Mouse (Mus musculus) urinary bladder, postnatal 4 days (tissue): ENCODE measurements around the gene Afdn.
A peak's percentile ranks its signal among the peaks of the same experiment; 100 is the strongest.
"Not testable (repeated sequence)": the region's sequence is repeated elsewhere in the genome, so short reads cannot be mapped to it uniquely, and the experiment has no call there.

Experiments used
- DNase-seq, 2 experiments: peaks; one replicate each; pipeline ENCODE4 v3.0.0; 2021 to 2022; ENCODE audit warnings: low spot score in 2 of 2

Gene Afdn

GRCm38 (mm10) chr17:13738916-13739315 is 21.4 kb upstream of the Afdn start:
- no peak for DNase-seq

- peak in 1 of 2 experiments; percentile 50 for DNase-seq
These were observed 20.4 kb upstream of the Afdn start for GRCm38 (mm10) chr17:13739981-13740380.

- DNase-seq: peak in 1 of 2 experiments; percentile 35
These were observed 19.5 kb upstream of the Afdn start for GRCm38 (mm10) chr17:13740796-13741195.

GRCm38 (mm10) chr17:13741611-13742010 is 18.7 kb upstream of the Afdn start:
- peak in 1 of 2 experiments; percentile 44 for DNase-seq

- DNase-seq: no peak
These were observed 18.0 kb upstream of the Afdn start for GRCm38 (mm10) chr17:13742334-13742733.

GRCm38 (mm10) chr17:13742941-13743708 is 17.2 kb upstream of the Afdn start:
- peak in 1 of 2 experiments; percentile 39 for DNase-seq

GRCm38 (mm10) chr17:13743709-13744079 is 16.6 kb upstream of the Afdn start:
- peak; percentile 42 to 59 for DNase-seq

- peak in 1 of 2 experiments; percentile 45 for DNase-seq
These were observed 16.1 kb upstream of the Afdn start for GRCm38 (mm10) chr17:13744219-13744618.

- DNase-seq: peak in 1 of 2 experiments; percentile 69
These were observed 15.5 kb upstream of the Afdn start for GRCm38 (mm10) chr17:13744824-13745223.

- peak in 1 of 2 experiments; percentile 36 for DNase-seq
These were observed 15.0 kb upstream of the Afdn start for GRCm38 (mm10) chr17:13745373-13745772.

- peak in 1 of 2 experiments; percentile 34 for DNase-seq
These were observed 14.0 kb upstream of the Afdn start for GRCm38 (mm10) chr17:13746330-13746729.

- DNase-seq: peak in 1 of 2 experiments; percentile 52
These were observed 12.7 kb upstream of the Afdn start for GRCm38 (mm10) chr17:13747681-13748080.

GRCm38 (mm10) chr17:13749027-13749426 is 11.3 kb upstream of the Afdn start:
- DNase-seq: no peak

- DNase-seq: no peak
These were observed 6.4 kb upstream of the Afdn start for GRCm38 (mm10) chr17:13753918-13754317.

- no peak for DNase-seq
These were observed 5.4 kb upstream of the Afdn start for GRCm38 (mm10) chr17:13754940-13755339.

- no peak for DNase-seq
These were observed 1.8 kb upstream of the Afdn start for GRCm38 (mm10) chr17:13758586-13758985.

GRCm38 (mm10) chr17:13759156-13759852 is 1.0 kb upstream of the Afdn start:
- no peak for DNase-seq

GRCm38 (mm10) chr17:13760675-13761178 is 388 bp downstream of the Afdn start:
- DNase-seq: no peak

GRCm38 (mm10) chr17:13761179-13761913 is 1.0 kb downstream of the Afdn start, which contains the start of gene Tcte2:
Tcte2 (minus strand) TSS chr17:13761825.
- DNase-seq: no peak

- no peak for DNase-seq
These were observed 3.5 kb downstream of the Afdn start for GRCm38 (mm10) chr17:13763819-13764218.

- DNase-seq: not testable (repeated sequence)
These were observed 4.6 kb downstream of the Afdn start for GRCm38 (mm10) chr17:13764911-13765310.

GRCm38 (mm10) chr17:13768531-13768930 is 8.2 kb downstream of the Afdn start:
- no peak for DNase-seq
